Mouse (Mus musculus) stomach, embryonic 14.5 days (tissue): ENCODE results near the gene Fbxl18. TPM values are rescaled to one million over a fixed set of nuclear protein-coding genes. Genes with fewer than 3 reads are reported as not detected.
"Not testable (repeated sequence)": the region's sequence is repeated elsewhere in the genome, so short reads cannot be mapped to it uniquely, and the experiment has no call there.

Source experiments
- ATAC-seq: fragments of 200-750 bp; cut with Nextera tagmentation; 2 replicates; pipeline ENCODE4 v1.8.0; 2017; ENCODE audit warnings: low read depth, moderate TSS enrichment; ENCODE audit not compliant: insufficient number of reproducible peaks, insufficient read depth, low FRiP score
- H3K27ac ChIP-seq: fragments of 300-500 bp; sonication (generic); 2 replicates; pipeline ENCODE4 v1.5.1; 2014; ENCODE audit warnings: mild to moderate bottlenecking, low read length, moderate library complexity, mixed read lengths
- H3K27me3 ChIP-seq: fragments of 300-500 bp; sonication (generic); 2 replicates; pipeline ENCODE4 v1.6.1; 2014; ENCODE audit warnings: low read length, control low read depth, mixed read lengths; ENCODE audit not compliant: control insufficient read depth, insufficient read depth
- H3K36me3 ChIP-seq: fragments of 300-500 bp; sonication (generic); 2 replicates; pipeline ENCODE4 v1.6.1; 2014; ENCODE audit warnings: mild to moderate bottlenecking, control low read depth, low read length, moderate library complexity, mixed read lengths; ENCODE audit not compliant: control insufficient read depth, insufficient read depth
- H3K4me1 ChIP-seq: fragments of 300-500 bp; sonication (generic); 2 replicates; pipeline ENCODE4 v1.6.1; 2014; ENCODE audit warnings: low read length, control low read depth, mixed read lengths; ENCODE audit not compliant: control insufficient read depth, insufficient read depth
- H3K4me2 ChIP-seq: fragments of 300-500 bp; sonication (generic); replicated peaks from 2 replicates; pipeline ENCODE4 v1.6.1; 2014; ENCODE audit warnings: low read depth, low read length, control low read depth
- H3K4me3 ChIP-seq: fragments of 300-500 bp; sonication (generic); 2 replicates; pipeline ENCODE4 v1.5.1; 2014; ENCODE audit warnings: low read depth, low read length, control low read depth
- H3K9ac ChIP-seq: fragments of 300-500 bp; sonication (generic); replicated peaks from 2 replicates; pipeline ENCODE4 v1.6.1; 2014; ENCODE audit warnings: low read depth, mild to moderate bottlenecking, control low read depth, low read length, moderate library complexity, mixed read lengths
- H3K9me3 ChIP-seq: fragments of 300-500 bp; sonication (generic); 2 replicates; pipeline ENCODE4 v1.6.1; 2016; ENCODE audit warnings: low read depth, low read length, control low read depth; ENCODE audit not compliant: control insufficient read depth
- WGBS: fragments of 180-500 bp; shearing (Covaris S2); extraction: QIAGEN DNeasy Blood & Tissue Kit; methylation state at CpG from one replicate; pipeline ENCODE4 v1.1.7; 2014; 5-methylcytosine and 5-hydroxymethylcytosine counted together
- polyA plus RNA-seq: library from polyadenylated mRNA; unstranded; fragments of >200 nt; fragmentation: Nextera tagmentation; extraction: Ambion mirVana; gene quantifications from 2 replicates; pipeline ENCODE4 v1.2.1, GENCODE M21; 2014

The Fbxl18 gene
- polyA plus RNA-seq, 1 experiment from 2014 or later = 9.1 TPM

DNA sequence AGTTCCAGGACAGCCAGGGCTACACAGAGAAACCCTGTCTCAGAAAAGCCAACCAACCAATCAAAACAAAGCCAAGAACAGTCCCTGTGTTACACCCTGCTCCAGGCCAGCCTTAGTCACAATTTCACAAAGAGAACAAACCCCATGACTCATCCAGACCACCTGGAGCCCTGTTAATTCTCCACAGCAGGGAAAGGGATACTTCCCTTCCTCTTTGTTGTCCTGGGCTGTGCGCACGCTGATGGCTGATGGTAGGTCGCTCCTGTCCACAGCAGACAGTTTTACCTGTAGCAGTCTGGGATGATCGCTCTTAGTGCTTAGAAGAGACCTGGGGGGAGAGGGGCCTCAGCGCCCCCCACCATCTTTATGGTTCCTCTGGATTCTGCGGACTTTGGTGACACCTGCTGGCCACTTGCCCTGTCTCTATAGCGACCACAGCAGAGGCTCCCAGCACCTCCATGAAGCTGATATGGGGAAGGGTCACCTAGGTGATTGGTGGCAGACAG, 53.0 kb downstream of the Fbxl18 start:
- Histone ChIP-seq H3K27ac (no peak overlapping the region), H3K36me3 (no peaks in the 10 kb centered on the region), H3K4me2 (no peak overlapping the region), H3K9ac (no peak overlapping the region), H3K4me3 (no peak overlapping the region), H3K9me3 (no peaks in the 10 kb centered on the region), H3K27me3 (no peaks in the 10 kb centered on the region), H3K4me1 (no peaks in the 10 kb centered on the region)
- 0 out of 2 replicates have a peak, but pooled peaks have one; percentile 25 for ATAC-seq
- 21% methylated on average over 7 of the region's 7 CpGs for WGBS

DNA sequence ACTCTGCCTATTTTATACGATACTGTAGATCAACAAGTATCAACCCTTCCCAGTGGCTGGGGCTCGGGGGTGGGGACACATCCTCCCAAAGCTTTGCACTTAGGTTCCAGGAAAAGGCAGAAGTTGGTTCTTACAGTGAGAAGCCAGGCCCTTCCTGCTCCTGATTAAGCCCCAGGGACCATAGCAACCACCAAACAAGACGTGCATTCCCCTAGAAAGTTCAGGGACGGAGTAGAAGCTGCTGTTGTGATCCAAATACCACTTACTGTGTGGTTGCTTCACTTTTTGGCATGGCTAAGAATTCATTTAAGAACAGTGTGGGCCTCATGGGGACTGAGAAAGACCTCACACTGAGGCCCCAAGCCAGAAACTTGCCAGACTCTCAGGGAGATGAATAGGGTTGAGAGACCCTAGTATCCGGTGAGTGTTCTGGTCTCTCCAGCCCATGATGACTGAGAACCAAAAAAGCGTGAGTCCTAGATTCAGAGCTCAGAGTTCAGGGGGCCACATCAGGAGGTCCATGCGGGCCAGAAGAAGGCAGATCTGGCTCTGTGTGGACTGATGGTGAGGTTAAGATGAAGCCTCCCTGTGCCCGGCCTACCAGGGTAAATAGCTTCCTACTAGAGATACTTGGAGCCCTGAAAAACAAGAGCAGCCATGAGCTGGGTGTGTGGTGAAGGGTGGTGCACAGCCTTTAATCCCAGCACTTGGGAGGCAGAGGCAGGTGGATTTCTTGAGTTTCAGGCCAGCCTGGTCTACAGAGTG, 53.7 kb downstream of the Fbxl18 start:
- no peak overlapping the region for H3K4me2 ChIP-seq
- H3K4me3 ChIP-seq = no peak overlapping the region
- no peak overlapping the region for H3K9ac ChIP-seq
- H3K9me3 ChIP-seq = no peaks in the 10 kb centered on the region
- WGBS = 69% methylated on average over 8 of the region's 8 CpGs
- ATAC-seq = no peak
- no peak overlapping the region; the same call in 1 of the 2 replicates for H3K27ac ChIP-seq
- H3K36me3 ChIP-seq = no peaks in the 10 kb centered on the region
- no peaks in the 10 kb centered on the region for H3K27me3 ChIP-seq
- H3K4me1 ChIP-seq = no peaks in the 10 kb centered on the region

DNA sequence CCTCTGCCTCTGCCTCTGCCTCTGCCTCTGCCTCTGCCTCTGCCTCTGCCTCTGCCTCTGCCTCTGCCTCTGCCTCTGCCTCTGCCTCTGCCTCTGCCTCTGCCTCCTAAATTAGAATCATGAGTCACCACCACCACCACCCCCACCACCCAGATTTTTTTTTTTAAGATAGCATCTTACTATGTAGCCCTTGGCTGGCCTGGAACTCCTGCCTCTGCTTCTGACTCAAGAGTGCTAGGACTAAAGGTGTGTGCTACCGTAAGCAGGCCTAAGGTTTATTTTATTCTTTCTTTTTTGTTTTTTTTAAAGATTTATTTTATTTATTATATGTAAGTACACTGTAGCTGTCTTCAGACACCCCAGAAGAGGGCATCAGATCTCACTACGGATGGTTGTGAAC, 57.8 kb downstream of the Fbxl18 start:
- not testable (repeated sequence) for H3K9me3 ChIP-seq, H3K4me2 ChIP-seq, H3K4me1 ChIP-seq, ATAC-seq, H3K27me3 ChIP-seq, H3K36me3 ChIP-seq, H3K9ac ChIP-seq, H3K27ac ChIP-seq, H3K4me3 ChIP-seq
- WGBS = 86% methylated on average over 2 of the region's 2 CpGs

DNA sequence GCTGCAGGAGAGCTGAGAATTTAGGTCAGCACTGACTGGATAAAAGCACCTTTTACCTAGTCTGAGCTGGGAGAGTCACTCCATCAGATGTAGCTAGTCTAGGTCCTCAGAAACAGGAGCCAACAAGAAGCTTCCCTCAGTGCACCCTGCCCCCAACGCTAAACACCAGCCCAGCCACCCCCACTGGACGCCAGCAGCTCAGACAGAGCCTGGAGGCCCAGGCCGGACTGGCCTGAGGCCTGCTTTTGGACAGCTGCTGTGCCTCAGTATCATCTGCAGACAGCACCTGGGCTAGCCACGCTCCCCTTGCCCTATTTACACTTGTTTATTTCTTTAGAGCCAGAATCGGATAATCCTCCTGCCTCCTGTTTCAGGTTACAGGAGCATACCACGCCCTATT, 58.3 kb downstream of the Fbxl18 start:
- ATAC-seq = no peak
- no peaks in the 10 kb centered on the region for H3K27me3 ChIP-seq
- H3K36me3 ChIP-seq = no peaks in the 10 kb centered on the region
- no peak overlapping the region for H3K4me3 ChIP-seq
- H3K27ac ChIP-seq = no peak overlapping the region
- 51% methylated on average over 6 of the region's 6 CpGs for WGBS
- peaks cover 3% of the 10 kb centered on the region; the same call in 1 of the 2 replicates for H3K9me3 ChIP-seq
- no peak overlapping the region for H3K4me2 ChIP-seq
- no peak overlapping the region for H3K9ac ChIP-seq
- no peaks in the 10 kb centered on the region for H3K4me1 ChIP-seq

DNA sequence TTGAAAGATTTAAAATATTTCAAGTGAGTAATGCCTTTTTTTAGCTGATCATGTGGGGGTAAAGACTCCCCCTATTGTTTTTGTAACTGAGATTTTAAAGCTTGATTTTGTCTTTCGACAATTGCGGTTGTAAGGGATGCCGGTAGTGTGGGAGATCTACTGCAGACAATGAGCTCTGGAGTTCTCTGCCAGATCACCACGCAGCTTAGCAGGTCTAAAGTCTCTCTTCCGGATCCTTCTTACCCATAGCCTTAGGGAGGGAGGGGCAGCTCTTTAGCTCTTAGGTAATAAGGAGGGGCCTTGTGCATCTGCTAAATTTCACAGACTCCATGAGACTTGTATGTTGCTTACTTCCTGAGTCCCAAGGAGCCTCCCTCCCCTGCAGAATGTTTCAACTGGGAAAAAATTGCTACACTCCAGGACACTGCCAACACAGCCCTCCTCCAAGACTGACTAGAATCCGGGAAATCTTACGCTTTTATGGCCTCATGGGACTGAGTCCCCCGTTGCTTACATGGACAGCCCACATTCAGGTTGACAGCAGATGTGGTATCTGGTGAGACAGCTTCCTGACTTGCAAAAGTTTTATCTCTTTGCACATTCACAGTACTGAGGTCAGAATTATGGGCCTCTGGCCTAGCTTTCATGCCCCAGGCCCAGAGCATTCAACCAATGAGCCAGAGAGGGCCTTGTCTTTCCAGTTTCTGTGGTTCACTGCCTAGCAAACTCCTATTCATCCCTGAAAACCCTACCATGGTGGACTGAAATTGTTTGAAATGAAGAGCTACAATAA, 61.4 kb downstream of the Fbxl18 start:
- Histone ChIP-seq H3K9ac (no peak overlapping the region), H3K4me1 (no peaks in the 10 kb centered on the region), H3K9me3 (peaks cover 3% of the 10 kb centered on the region; the same call in 1 of the 2 replicates), H3K4me3 (no peak overlapping the region), H3K27me3 (no peaks in the 10 kb centered on the region), H3K4me2 (no peak overlapping the region), H3K36me3 (no peaks in the 10 kb centered on the region), H3K27ac (no peak overlapping the region)
- 76% methylated on average over 8 of the region's 8 CpGs for WGBS
- ATAC-seq = no peak

DNA sequence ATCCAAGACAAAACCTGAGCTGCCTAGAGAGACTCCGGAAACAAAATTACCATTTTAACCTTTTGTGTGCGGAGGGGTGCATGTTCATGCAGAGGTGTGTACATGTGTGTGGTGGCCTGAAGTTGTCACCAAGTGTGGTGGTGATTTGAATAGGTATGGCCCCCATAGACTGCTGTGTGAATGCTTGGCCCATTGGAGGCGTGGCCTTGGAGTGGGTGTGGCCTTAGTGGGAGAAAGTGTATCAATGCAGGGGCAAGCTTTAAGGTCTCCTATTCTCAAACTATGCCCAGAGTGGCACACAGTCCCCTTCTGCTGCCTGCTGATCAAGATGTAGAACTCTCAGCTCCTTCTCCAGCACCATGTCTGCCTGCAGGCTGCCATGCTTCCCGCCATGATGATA, 69.1 kb downstream of the Fbxl18 start:
- H3K4me1 ChIP-seq = peaks cover 18% of the 10 kb centered on the region
- H3K36me3 ChIP-seq = no peaks in the 10 kb centered on the region
- H3K27me3 ChIP-seq = no peaks in the 10 kb centered on the region
- H3K9me3 ChIP-seq = no peaks in the 10 kb centered on the region
- no peak overlapping the region for H3K4me3 ChIP-seq
- no peak overlapping the region for H3K9ac ChIP-seq
- no peak for ATAC-seq
- no peak overlapping the region for H3K4me2 ChIP-seq
- H3K27ac ChIP-seq = no peak overlapping the region
- WGBS = 87% methylated on average over 4 of the region's 4 CpGs

DNA sequence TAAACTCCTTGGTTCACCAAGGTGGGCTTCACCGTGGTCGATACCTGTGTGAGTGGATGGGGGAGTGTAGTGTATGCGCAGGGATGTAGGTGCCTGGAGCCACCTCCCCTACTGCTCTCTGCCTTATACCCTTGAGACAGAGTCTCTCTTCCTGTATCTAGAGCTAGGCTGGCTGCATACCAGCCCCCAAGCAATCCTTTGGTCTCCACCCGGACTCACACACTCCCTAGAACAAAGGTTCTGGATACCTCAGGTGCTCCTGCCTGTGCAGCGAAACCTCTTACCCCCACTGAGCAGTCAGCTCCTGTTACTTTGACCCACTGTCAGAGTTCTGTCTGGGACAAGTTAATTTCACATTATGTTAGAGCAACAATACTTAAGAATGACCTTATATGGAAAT, 69.6 kb downstream of the Fbxl18 start:
- WGBS = 80% methylated on average over 5 of the region's 5 CpGs
- peak overlapping the region; percentile 12; the same call in 1 of the 2 replicates for H3K27ac ChIP-seq
- H3K36me3 ChIP-seq = no peaks in the 10 kb centered on the region

DNA sequence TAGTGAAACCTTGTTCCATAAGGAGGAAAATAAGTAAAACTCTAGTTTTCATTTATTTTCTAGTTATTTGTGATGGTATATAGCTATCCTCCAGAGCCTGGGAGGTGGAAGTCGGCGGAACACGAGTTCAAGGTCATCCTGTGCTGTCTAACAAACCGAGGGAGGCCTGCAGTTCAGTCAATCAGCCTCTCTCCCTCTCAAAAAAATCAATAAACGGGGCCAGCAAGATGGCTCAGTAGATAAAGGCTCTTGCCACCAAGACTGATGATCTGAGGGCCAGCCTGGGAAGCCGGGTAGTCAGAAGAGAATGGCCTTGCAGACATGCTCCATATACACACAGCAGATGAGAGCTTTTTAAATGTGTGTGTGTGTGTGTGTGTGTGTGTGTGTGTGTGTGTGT, 71.1 kb downstream of the Fbxl18 start:
- peak overlapping the region; percentile 68 for H3K4me2 ChIP-seq
- ATAC-seq = no peak
- H3K9ac ChIP-seq = peak overlapping the region; percentile 32; the same call in 1 of the 2 replicates
- peaks cover 18% of the 10 kb centered on the region for H3K4me1 ChIP-seq
- H3K36me3 ChIP-seq = no peaks in the 10 kb centered on the region
- H3K4me3 ChIP-seq = peak overlapping the region; percentile 99; the same call in 1 of the 2 replicates
- no peaks in the 10 kb centered on the region for H3K27me3 ChIP-seq
- WGBS = 14% methylated on average over 6 of the region's 6 CpGs
- no peaks in the 10 kb centered on the region for H3K9me3 ChIP-seq
- peak overlapping the region; percentile 100 for H3K27ac ChIP-seq

More for the DNA sequence above, 69.6 kb downstream of the Fbxl18 start:
- H3K4me1 ChIP-seq = peaks cover 18% of the 10 kb centered on the region
- no peaks in the 10 kb centered on the region for H3K27me3 ChIP-seq
- H3K9ac ChIP-seq = no peak overlapping the region
- ATAC-seq = no peak
- H3K4me3 ChIP-seq = no peak overlapping the region
- no peak overlapping the region for H3K4me2 ChIP-seq
- H3K9me3 ChIP-seq = no peaks in the 10 kb centered on the region
